Mouse (Mus musculus) thymus, postnatal 10 days (tissue): Measurements from ENCODE around the gene Slc39a13.
A peak's percentile ranks its signal among the peaks of the same experiment; 100 is the strongest.

Source experiments
- DNase-seq, 2 experiments: peaks; one replicate each; pipeline ENCODE4 v3.0.0; 2021; ENCODE audit warnings: low spot score in 2 of 2

The Slc39a13 gene

DNA sequence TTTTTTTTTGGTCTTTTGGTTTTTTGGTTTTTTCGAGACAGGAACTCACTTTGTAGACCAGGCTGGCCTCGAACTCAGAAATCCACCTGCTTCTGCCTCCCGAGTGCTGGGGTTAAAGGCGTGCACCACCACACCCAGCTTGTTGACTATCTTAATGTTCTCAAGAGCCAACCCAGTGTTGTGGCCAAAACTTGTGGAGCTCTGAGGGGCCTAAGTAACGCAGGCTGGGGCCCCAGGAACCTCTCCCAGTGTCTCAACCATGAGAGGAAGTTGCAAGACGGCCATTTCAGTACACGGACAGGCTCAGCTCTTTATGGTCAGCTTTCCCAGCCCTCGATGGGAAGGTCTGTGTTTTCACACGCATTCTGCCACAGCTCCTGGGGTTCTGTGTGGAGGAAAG is 18.8 kb upstream of the Slc39a13 start:
- no peak for DNase-seq

DNA sequence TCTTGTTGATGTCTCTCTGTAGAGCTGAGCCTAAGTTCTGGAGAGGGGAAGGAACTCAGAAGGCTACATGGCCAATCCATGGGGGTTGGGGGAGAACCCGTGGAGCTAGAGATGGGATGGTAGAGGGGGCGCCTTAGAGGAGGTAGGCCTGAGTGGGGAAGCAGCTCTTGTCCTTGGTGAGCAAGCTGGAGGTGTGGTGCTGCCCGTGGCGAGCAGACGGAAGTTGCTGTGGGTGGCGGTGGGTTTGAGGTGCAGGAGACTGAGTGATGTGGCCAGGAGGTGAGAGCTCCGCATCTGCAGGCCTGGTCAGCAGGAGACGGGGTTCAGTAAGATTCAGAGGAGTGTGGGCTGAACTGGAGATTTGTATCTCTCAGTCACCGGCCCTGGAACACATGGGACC is 17.2 kb upstream of the Slc39a13 start:
- DNase-seq: no peak

DNA sequence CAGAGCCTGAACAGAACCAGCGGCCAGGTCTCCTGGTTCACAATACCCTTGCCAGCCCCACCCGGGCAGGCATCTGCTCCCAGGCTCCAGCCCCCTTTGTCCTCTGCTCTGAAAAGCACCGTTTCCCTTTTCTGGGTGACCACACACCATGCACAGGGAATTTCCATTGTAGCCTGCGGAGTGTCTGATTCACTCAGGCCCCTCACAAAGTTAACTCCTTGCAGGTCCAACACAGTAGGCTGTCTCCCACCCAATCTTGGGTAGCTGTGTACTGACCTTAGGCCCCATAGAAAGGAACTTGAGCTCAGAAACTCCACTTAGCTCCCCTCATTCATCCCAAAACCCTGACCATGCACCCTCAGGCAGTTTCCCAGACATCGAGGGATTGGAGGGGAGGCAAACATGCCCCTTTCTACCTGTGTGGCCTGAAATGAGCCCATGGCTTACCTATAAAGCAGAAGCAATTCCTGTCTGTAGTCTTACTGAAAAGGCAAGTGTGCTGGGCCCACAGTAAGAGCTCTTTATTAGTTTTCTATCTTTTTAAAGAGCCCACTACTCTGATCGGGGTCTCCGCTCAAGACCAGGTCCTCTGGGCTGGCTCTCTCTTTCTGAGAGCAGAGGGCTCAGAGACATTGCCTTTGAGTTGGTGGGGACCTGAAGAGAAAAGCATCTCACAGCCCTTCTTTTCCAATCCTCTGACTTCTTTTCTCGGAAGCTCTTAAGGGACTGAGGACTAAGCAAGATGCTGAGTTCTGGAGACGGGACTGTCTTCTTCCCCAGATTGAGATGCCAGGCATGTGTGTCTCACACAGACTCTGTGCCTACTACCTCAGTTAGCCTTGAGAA is 16.4 kb upstream of the Slc39a13 start:
- DNase-seq: no peak

DNA sequence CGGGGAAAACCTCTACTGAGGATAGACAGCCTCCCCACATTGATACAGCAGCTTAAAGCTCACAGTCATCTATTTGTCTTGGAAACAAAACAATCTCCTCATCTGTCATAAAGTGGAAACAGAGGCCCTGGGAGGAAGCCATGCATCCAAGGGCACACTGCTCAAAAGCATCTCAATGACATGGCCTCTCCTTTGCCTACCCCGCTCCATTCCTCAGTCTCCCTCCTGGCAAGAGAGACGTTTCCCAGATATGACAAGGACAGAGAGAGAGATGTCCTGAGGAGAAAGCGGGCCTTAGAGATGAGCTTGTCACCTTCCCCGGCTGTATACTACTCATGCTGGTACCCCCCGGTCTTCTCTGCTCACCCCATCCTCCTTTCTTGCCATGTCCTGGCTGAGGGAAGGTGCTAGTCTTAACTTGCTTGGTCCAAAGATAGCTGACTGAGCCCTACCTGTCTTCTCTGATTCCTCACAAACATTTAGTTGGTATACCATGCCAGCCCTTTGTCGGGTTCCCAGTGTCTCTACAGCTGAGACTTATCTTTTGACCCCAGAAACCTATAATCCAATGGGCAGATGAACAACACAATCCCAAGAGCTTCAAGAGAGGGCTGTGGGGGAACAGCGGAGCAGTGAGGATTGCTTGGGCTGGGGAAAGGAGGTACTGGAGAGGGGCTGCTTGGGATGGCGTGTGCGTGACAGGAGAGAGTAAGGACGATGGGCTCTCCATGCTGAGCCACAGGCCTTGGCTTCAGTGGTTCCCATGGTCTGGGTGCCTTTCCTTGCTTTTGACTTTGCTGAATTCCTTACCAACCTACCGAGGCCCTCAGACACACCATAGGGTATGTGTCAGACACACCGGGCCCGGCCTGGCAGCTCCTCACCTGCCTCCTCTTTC is 15.5 kb upstream of the Slc39a13 start:
- DNase-seq: no peak

DNA sequence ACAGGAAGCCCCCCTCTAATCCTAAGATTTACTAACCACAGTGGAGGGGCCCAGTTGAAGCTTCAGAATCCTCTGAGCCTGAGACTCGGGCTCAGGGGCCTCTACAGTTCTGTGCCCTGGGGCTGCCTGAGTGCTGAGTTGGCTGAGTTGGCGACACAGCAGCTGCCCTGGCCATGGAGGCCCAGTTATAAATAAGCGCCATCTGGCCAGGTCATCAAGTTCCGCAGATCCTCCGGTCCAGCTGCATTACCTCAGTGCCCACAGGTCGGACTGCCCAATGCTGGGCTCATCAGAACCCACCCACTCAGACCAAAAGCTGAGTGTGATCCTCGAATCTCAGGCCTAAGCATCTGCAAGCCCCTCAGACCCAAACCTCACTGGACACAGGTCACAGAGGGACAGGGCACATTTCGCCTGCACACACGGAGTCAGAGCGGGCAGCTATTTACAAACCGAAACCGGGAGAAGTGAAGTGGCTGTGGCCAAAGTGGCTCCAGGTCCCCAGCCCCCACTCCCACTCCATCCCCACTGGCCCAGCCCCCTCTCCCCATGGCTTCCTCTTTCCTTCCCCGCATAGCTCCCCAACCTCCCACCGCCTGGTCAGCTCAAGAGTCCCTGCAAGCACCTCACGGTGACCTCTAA is 14.1 kb upstream of the Slc39a13 start:
- no peak for DNase-seq

DNA sequence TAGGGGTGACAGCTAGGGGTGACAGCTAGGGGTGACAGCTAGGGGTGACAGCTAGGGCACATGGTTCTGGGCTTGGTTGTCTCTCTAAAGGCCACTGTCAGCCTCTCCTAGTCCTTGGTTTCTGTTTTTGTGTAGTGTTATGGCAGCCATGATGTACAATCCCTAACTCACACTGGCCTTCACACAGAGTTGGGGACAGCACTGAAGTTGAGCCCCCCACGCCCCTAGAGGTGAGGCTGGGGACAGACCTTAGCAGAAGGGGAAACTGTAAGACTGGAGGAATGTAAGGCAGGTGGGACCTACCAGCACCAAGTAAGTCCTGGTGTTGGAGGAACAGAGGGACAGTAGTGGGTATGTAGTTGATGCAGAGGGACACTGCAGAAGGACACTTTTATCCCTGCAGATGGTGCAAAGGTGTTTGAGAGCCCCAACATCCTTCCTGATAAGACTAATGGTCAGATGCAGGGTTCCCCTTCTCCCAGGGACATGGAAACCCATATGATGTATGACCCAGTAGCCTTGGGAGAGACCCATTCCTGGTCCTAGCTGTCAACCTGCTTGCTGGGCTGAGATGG is 13.2 kb upstream of the Slc39a13 start:
- no peak for DNase-seq

DNA sequence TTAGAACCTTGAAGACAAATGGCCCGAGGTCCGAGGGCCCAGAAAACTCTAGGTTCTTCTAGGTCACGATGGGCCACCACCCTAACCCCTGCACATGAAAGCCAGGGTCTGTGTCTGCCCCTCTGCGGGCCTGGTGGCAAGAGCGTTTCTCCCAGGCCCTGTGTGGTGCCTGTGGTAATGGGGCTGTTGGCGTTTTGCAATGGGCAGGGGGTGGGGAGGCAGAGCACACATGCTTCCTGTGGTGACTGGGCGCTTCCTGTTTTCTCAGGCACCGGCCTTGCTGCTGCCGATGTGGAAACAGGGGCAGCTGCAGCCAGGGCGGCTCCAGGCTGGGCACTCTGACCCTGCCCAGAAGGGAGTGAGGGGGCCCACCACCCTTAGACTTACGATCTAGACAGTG is 12.6 kb upstream of the Slc39a13 start:
- peak; percentile 64 to 69 for DNase-seq

- no peak for DNase-seq
Observed at GRCm38 (mm10) chr2:91081775-91082695, 11.8 kb upstream of the Slc39a13 start, which contains the start of gene Spi1. Gene Spi1 (plus strand): TSS chr2:91082390.

DNA sequence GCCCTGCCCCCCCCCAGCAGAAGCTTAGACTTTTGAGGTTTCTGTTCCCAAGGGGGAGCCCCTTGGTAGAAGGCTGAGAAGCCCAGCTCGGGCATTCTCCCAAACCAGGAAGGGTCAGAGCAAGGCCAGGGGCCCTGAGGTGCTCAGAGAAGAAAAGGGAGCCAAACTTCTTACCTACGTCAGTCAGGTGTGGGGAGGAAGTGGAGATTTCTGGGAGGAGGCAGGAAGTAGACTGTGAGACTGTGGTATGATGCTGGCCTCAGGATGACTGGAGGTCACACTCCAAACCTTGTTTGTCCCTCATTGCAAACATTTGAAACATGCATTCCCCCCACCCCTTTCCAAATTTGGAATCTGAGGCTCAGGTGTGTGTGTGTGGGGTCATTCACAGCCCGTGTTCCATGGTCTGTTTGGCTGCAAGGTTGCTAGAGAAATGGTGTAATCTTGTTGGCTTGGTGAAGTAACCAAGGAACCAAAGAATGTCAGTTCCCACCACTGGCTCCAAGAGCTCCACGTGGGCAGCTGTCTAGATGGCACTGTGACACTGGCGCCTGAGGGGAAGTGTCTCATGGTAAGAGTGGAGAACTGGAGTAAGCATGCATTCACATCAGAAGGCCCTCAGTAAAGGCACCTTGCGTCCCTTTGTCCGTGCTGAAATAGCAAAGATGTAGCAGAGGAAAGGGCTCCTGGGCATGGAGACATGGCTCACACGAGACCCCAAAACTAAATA is 10.7 kb upstream of the Slc39a13 start:
- DNase-seq: no peak

DNA sequence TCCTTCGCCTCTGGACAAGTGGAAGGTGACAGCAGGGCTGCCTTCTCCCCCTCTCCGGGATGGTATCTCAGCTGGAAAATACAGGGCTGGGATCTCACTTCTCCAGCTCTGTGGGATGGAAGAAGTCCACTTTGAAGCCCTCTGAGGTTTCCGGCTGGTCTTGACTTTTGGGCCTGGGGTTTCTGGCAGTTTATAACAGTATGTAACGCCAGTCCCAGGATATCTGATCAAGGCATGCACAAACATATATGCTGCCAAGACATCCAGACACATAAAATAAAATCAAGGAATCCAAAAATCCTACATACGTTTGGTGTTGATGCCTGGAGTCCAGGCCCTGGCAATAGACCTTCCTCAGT is 8.8 kb upstream of the Slc39a13 start:
- DNase-seq: no peak

DNA sequence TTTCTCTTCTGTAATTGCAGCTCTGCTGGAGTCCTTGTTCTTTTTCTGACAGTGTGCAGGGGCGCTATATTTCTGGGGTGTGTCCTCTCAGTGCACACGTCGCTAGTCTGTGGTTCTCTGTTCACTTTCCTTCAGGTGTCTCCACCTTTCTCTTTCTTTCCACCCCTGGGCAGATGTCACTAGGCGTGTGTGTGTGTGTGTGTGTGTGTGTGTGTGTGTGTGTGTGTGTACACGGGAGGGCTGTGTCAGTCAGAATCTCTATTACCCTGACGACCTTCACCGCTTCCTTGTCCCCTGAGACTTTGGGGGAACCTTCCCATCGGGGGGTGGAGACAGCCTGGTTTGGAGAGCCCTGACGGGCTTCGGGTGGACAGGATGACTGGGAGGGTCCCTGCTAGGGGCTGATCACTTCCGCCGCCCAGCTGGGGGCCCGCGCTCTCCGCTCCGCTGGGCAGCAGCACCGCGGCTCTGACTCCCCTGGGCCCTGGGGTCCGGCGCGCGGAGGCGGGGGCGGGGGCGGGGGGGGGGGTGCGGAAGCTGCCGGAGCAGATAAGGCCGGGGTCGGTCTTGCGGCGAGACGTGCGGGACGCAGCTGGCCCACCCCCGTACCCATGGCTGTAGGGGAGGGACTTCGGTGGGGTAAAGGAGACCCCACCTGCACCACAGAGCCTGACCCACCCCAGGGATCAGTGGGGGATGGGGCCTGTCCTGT is 8.3 kb upstream of the Slc39a13 start:
- no peak for DNase-seq

DNA sequence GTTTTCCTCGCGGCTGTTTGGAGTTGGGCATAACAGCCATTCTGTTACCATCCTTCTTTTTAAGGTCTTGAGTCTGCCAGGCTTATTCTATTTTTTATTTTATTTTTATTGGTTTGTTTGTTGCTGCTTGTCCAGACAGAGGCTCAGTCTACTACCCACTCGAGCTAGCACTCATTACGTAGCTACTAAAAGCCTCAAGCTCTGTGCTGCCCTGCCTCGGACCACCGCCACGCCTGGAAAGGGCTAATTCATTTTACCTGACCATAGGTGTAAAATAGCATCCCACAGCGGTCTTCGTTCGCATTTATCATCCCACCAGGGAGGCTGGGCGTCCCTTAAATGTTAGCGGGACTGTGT is 7.7 kb upstream of the Slc39a13 start:
- no peak for DNase-seq

DNA sequence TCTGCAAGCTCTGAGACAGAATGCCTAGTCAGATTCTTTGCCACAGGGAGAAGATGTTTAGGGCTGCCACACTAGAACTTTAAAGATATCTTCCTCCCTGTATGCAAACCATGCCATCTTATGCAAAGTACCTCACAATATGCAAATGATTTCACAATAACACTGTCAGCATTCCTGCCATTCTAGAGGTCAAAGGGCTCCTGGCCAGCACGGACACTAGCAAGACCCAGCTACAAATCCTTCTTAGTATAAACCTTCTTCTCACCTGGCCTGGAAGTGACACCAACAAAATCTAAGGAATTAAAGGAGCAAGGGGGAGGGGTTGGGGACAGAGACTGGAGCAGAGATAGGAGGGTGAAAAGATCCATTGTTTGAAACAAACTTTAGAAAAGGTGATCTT is 1.9 kb upstream of the Slc39a13 start:
- DNase-seq: no peak

DNA sequence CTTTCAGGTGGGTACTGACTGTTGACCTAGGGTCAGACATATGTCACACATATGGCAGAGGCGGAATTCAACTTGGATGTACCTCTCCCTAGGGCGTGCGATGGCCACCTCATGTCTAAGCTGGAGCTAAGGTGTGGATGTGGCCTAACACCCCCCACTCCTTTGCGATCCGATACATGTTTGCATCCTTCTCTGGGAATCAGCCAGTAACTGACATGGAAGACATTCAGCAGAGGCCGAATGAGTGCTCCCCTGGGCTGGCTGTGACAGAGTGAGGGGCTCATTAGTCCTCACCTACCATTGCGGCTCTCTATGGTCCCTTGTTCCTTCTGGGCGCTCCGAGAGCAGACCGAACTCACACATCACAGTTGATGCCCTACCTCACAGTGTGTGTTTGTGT is 842 bp upstream of the Slc39a13 start:
- no peak for DNase-seq

GRCm38 (mm10) chr2:91069306-91070000 is 764 bp downstream of the Slc39a13 start:
- no peak for DNase-seq

DNA sequence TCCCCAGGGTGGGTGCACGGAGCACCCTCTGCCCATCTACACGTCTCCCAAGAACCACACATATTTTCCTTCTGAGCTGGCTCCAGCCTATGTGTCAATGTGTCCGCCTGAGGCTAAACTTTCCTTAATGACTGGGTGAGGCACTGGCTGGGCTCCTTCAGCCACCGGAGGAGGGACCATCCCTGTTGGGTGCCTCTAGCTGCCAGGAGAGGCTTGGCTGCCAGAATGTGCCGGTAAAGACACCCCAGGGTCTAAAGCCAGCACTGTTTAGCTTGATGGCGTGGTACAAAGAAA is 1.4 kb downstream of the Slc39a13 start:
- no peak for DNase-seq

DNA sequence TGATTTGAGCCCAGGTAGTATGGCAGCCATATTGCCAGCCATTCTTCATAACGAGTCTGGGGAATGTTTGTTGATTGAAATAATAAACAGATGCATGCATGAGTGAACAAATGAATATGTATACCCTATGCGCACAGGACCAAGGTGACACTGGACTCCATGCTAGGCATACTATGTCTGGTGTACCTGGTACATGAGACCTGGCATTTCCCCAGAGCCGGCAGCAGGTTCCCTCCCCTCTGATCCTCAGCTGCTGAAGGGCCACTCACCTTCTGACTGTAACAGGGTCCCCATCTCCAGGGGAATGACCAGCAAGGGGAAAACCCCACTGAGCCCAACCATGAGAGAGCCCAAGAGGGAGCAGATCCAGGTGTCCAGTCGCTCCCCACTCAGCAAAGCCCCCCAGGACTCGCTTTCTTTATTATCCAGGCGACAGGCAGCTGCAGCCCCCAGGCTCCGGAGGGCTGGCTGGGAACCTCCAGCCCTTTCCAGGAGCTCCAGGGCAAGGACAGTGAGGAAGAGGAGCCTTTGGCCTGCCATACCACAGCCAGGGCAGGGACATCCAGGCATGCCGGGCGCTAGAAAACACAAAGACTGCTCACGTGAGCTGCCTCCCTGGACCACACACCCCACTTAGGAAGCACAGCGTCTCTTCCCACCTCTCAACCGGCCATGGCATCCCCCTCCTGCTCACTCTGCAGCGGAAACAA is 1.9 kb downstream of the Slc39a13 start:
- no peak for DNase-seq

DNA sequence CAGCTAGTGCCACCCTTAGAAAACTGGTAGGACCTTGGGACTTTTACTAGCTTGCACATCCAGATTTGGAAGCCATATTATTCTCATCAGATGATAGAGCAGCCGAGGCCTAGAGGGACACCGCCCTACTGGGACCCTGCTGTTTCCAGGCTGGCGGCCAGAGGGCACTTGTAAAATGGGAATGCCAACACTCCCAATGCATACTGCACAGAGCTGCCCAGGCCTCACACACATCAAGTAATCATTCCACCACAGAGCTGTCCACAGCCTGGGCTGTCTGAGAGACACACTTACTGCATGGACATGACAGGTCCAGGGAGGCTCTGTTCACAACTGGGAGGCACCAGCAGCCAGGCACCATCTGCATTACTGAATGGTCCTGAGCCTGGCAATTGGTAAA is 3.8 kb downstream of the Slc39a13 start:
- DNase-seq: no peak

DNA sequence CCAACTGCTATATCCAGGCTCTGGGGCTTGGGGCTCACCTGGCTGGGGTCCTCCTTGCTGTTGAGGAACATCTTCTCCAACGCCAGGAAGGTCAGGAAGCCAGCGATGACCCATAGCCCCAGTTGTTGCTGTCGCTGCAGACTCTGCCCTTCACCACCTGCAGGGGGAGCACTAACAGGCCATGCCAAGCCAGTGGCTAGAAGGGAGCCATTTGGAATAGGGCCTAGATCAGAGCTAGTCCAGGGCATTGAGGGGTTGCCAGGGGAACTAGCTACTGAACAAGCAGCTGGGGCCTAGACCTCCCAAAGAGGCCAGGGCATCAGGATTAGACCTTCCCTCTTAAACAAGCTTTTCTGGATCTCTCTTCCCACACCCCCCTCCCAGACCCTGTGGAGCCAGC is 4.7 kb downstream of the Slc39a13 start:
- DNase-seq: peak in 1 of 2 experiments; percentile 64
